Mouse (Mus musculus) CH12.LX (cell line): ENCODE results near the gene Gpank1. TPM values are rescaled to one million over a fixed set of nuclear protein-coding genes. Genes with fewer than 3 reads are reported as not detected.
A peak's percentile ranks its signal among the peaks of the same experiment; 100 is the strongest.
"Not testable (repeated sequence)": the region's sequence is repeated elsewhere in the genome, so short reads cannot be mapped to it uniquely, and the experiment has no call there.

Experiments
- DNase-seq: peaks from one replicate; pipeline ENCODE4 v3.0.0-alpha.2; 2013; ENCODE audit errors: extremely low read depth
- H3K27ac ChIP-seq: 2 replicates; pipeline ENCODE4 v1.5.1; 2012; ENCODE audit warnings: low read depth, mild to moderate bottlenecking, control low read depth, moderate library complexity; ENCODE audit not compliant: insufficient read depth
- H3K27me3 ChIP-seq: replicated peaks from 2 replicates; pipeline ENCODE3; 2012; ENCODE audit warnings: inconsistent platforms
- H3K36me3 ChIP-seq, 2 experiments: replicated peaks in 1 of 2; 2 replicates each; pipeline versions ENCODE3 to v1.6.1; 2012; ENCODE audit warnings: inconsistent platforms in 1 of 2, low read length in 1 of 2, mild to moderate bottlenecking in 1 of 2, mixed read lengths in 1 of 2, moderate library complexity in 1 of 2; ENCODE audit not compliant: control insufficient read depth in 1 of 2, insufficient read depth in 1 of 2
- H3K4me1 ChIP-seq, 2 experiments: 2 replicates each; pipeline ENCODE4 v1.6.1; 2012; ENCODE audit warnings: inconsistent platforms in 1 of 2, moderate library complexity in 1 of 2; ENCODE audit not compliant: insufficient read depth in 2 of 2, control insufficient read depth in 1 of 2
- H3K4me2 ChIP-seq: 2 replicates; pipeline ENCODE4 v1.6.1; 2012; ENCODE audit warnings: low read depth, mild to moderate bottlenecking, control low read depth; ENCODE audit not compliant: poor library complexity, insufficient read depth, severe bottlenecking
- H3K4me3 ChIP-seq, 3 experiments: fragments of 150-350 bp in 1 of 3; sonication (generic) in 1 of 3; replicated peaks in 1 of 3; 2 replicates each; pipeline versions ENCODE3 to v1.5.1; 2011 to 2012; ENCODE audit warnings: low read depth in 2 of 3, low read length in 2 of 3, mild to moderate bottlenecking in 2 of 3, moderate library complexity in 2 of 3, control low read depth in 1 of 3, improper control_type of control experiment in 1 of 3, inconsistent platforms in 1 of 3, mixed read lengths in 1 of 3; ENCODE audit not compliant: poor library complexity in 1 of 3
- H3K79me2 ChIP-seq: replicated peaks from 2 replicates; pipeline ENCODE4 v1.6.1; 2012; ENCODE audit warnings: mild to moderate bottlenecking, moderate library complexity; ENCODE audit not compliant: control insufficient read depth, poor library complexity, insufficient read depth, severe bottlenecking; ENCODE audit errors: extremely low read depth
- H3K9ac ChIP-seq: 2 replicates; pipeline ENCODE4 v1.6.1; 2012; ENCODE audit warnings: low read depth, mild to moderate bottlenecking, control low read depth, moderate library complexity; ENCODE audit not compliant: insufficient read depth
- H3K9me3 ChIP-seq: replicated peaks from 2 replicates; pipeline ENCODE3; 2012; ENCODE audit warnings: low read length, inconsistent platforms, mixed read lengths
- CHD1 ChIP-seq: IDR thresholded peaks from 2 replicates; pipeline ENCODE4 v1.6.1; 2012; ENCODE audit warnings: low read depth, low read length, improper control_type of control experiment, inconsistent platforms
- CTCF ChIP-seq, 2 experiments: IDR thresholded peaks in 1 of 2; conservative IDR thresholded peaks in 1 of 2; 2 replicates each; pipeline ENCODE4 v1.5.1; 2011 to 2012; ENCODE audit warnings: low read depth in 2 of 2, low read length in 2 of 2, improper control_type of control experiment in 1 of 2, inconsistent platforms in 1 of 2, mild to moderate bottlenecking in 1 of 2, moderate library complexity in 1 of 2
- E2F4 ChIP-seq: IDR thresholded peaks from 2 replicates; pipeline ENCODE4 v1.6.1; 2011; ENCODE audit warnings: low read depth, low read length, improper control_type of control experiment; ENCODE audit not compliant: insufficient replicate concordance
- ELF1 ChIP-seq: IDR thresholded peaks from 2 replicates; pipeline ENCODE4 v1.6.1; 2014; ENCODE audit warnings: low read depth, mild to moderate bottlenecking, inconsistent platforms, low read length, improper control_type of control experiment
- GABPA ChIP-seq: IDR thresholded peaks from 2 replicates; pipeline ENCODE4 v1.6.1; 2012; ENCODE audit warnings: low read depth, low read length, improper control_type of control experiment, inconsistent platforms; ENCODE audit not compliant: insufficient replicate concordance
- HCFC1 ChIP-seq: IDR thresholded peaks from 2 replicates; pipeline ENCODE4 v1.6.1; 2012; ENCODE audit warnings: low read depth, mild to moderate bottlenecking, inconsistent platforms, low read length, improper control_type of control experiment
- JUN ChIP-seq: IDR thresholded peaks from 2 replicates; pipeline ENCODE4 v1.6.1; 2011; ENCODE audit warnings: low read depth, mild to moderate bottlenecking, low read length, improper control_type of control experiment, moderate library complexity; ENCODE audit not compliant: insufficient read depth
- JUND ChIP-seq: conservative IDR thresholded peaks from 2 replicates; pipeline ENCODE4 v1.6.1; 2011; ENCODE audit warnings: low read depth, low read length, improper control_type of control experiment
- MAFK ChIP-seq: IDR thresholded peaks from 2 replicates; pipeline ENCODE4 v1.6.1; 2011; ENCODE audit warnings: low read length, improper control_type of control experiment; ENCODE audit not compliant: insufficient replicate concordance
- MEF2A ChIP-seq: IDR thresholded peaks from 2 replicates; pipeline ENCODE4 v1.6.1; 2014; ENCODE audit warnings: low read depth, mild to moderate bottlenecking, inconsistent platforms, low read length, improper control_type of control experiment, borderline replicate concordance
- MXI1 ChIP-seq: IDR thresholded peaks from 2 replicates; pipeline ENCODE4 v1.6.1; 2011; ENCODE audit warnings: mild to moderate bottlenecking, low read depth, low read length, improper control_type of control experiment
- NELFE ChIP-seq: IDR thresholded peaks from 2 replicates; pipeline ENCODE4 v1.6.1; 2011; ENCODE audit warnings: low read depth, low read length, improper control_type of control experiment
- NRF1 ChIP-seq: IDR thresholded peaks from 2 replicates; pipeline ENCODE4 v1.6.1; 2014; ENCODE audit warnings: low read depth, mild to moderate bottlenecking, inconsistent platforms, low read length, improper control_type of control experiment, moderate library complexity
- POLR2AphosphoS2 ChIP-seq: IDR thresholded peaks from 2 replicates; pipeline ENCODE4 v1.6.1; 2011; ENCODE audit warnings: low read depth, low read length, improper control_type of control experiment
- RAD21 ChIP-seq: IDR thresholded peaks from 2 replicates; pipeline ENCODE4 v1.6.1; 2011; ENCODE audit warnings: low read depth, mild to moderate bottlenecking, low read length, improper control_type of control experiment, moderate library complexity
- SIN3A ChIP-seq: IDR thresholded peaks from 2 replicates; pipeline ENCODE4 v1.6.1; 2012; ENCODE audit warnings: low read length, improper control_type of control experiment, inconsistent platforms
- SMC3 ChIP-seq: IDR thresholded peaks from 2 replicates; pipeline ENCODE4 v1.6.1; 2011; ENCODE audit warnings: low read depth, low read length, improper control_type of control experiment
- TBP ChIP-seq: conservative IDR thresholded peaks from 2 replicates; pipeline ENCODE4 v1.6.1; 2011; ENCODE audit warnings: low read depth, low read length, improper control_type of control experiment
- UBTF ChIP-seq: IDR thresholded peaks from 2 replicates; pipeline ENCODE4 v1.6.1; 2012; ENCODE audit warnings: low read depth, mild to moderate bottlenecking, inconsistent platforms, low read length, improper control_type of control experiment, moderate library complexity
- USF2 ChIP-seq: conservative IDR thresholded peaks from 2 replicates; pipeline ENCODE4 v1.6.1; 2011; ENCODE audit warnings: low read depth, low read length, improper control_type of control experiment
- ZKSCAN1 ChIP-seq: IDR thresholded peaks from 2 replicates; pipeline ENCODE4 v1.6.1; 2012; ENCODE audit warnings: low read depth, inconsistent platforms, low read length, improper control_type of control experiment, borderline replicate concordance
- ZMIZ1 ChIP-seq: IDR thresholded peaks from 2 replicates; pipeline ENCODE4 v1.6.1; 2012; ENCODE audit warnings: low read depth, mild to moderate bottlenecking, inconsistent platforms, low read length, improper control_type of control experiment
- dilution Hi-C: fragments of 300-500 bp; cut with MboI; formaldehyde crosslinking; loops from 2 replicates; pipeline ENCODE4 v1.14.3; 2020; ENCODE audit warnings: low sequenced_read_pairs; ENCODE audit not compliant: extremely low pct_unique_long_range_greater_than_20kb, extremely low pct_ligation_motif_present
- in situ Hi-C: fragments of 300-500 bp; cut with MboI; formaldehyde crosslinking; loops from 3 replicates; pipeline ENCODE4 v1.14.3; 2019; ENCODE audit warnings: low sequenced_read_pairs, low pct_ligation_motif_present, low pct_unique_long_range_greater_than_20kb, mixed read lengths
- polyA plus RNA-seq: library from polyadenylated mRNA; unstranded; fragments of >175 nt; gene quantifications from 2 replicates; pipeline ENCODE4 v1.2.1, GENCODE M21; 2012; ENCODE audit warnings: low read depth; ENCODE audit not compliant: insufficient read length
- total RNA-seq, 2 experiments: library from RNA; depleted of rRNA; stranded (reverse); fragments of 300-350 nt in 1 of 2; fragments of >200 nt in 1 of 2; gene quantifications; 2 replicates each; pipeline ENCODE4 v1.2.3; 2012 to 2014

The Gpank1 gene
- total and polyA plus RNA-seq, 3 experiments: 32.6 to 43.0 (median 33.6) TPM

DNA sequence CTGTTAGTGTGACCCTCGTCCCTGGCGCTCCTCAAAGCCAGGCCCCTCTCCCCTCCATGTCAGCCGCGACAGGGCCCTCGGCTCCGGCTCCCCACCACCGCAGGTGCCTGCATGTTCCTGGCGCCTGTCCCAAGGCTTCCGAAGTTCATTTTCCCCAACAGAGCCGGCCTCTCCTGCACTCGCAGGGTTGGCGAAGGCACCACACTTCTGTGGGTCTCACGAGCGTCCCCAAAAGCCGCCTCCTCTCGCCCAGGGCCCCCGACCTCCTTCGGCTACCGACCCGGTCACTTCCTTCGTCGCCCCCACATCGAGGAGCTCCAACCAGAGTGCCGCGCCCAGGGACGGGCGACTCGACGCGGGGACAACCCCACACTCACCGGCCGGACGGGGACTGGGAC, 511 bp upstream of the Gpank1 start:
- Histone ChIP-seq H3K4me2 (peak overlapping the region; percentile 78), H3K4me3 (peak overlapping the region; percentile 81 to 98 (median 85)), H3K79me2 (peaks cover 38% of the 10 kb centered on the region), H3K27ac (no peak overlapping the region), H3K9me3 (no peaks in the 10 kb centered on the region), H3K4me1 (peaks cover 0 to 50% of the 10 kb centered on the region in 2 experiments; a peak in 2 of 4 replicates), H3K36me3 (peaks cover 42 to 56% of the 10 kb centered on the region in 2 experiments), H3K27me3 (no peaks in the 10 kb centered on the region), H3K9ac (peak overlapping the region; percentile 95)
- TF ChIP-seq E2F4 (no peak), JUND (no peak), CHD1 (no peak), USF2 (no peak), POLR2AphosphoS2 (no peak), NRF1 (no peak), MXI1 (peak; percentile 41; the same call in 1 of the 2 replicates), MEF2A (no peak)
- dilution Hi-C loops: no loop called here
- no peak for DNase-seq
- in situ Hi-C loops: no loop called here

- H3K27me3 ChIP-seq: no peaks in the 10 kb centered on the region
- H3K9ac ChIP-seq: peak within 1 kb of the TSS; percentile 95
- peaks cover 40% of the 10 kb centered on the region for H3K79me2 ChIP-seq
- peak within 1 kb of the TSS; percentile 83 for H3K27ac ChIP-seq
- H3K4me1 ChIP-seq: peaks cover 0 to 44% of the 10 kb centered on the region in 2 experiments; a peak in 2 of 4 replicates
- dilution Hi-C loops: no loop called here
- peaks cover 34 to 46% of the 10 kb centered on the region in 2 experiments for H3K36me3 ChIP-seq
- peak within 1 kb of the TSS; percentile 69 for H3K4me2 ChIP-seq
- H3K9me3 ChIP-seq: no peaks in the 10 kb centered on the region
- in situ Hi-C loops: no loop called here
- peak within 1 kb of the TSS; percentile 95 to 99 (median 98) for H3K4me3 ChIP-seq
- peak; percentile 66 for DNase-seq
- TF ChIP-seq MAFK (no peak), ELF1 (no peak), TBP (no peak), RAD21 (peak; percentile 29), E2F4 (0 out of 2 replicates have a peak, but pooled peaks have one; percentile 49), HCFC1 (no peak), SIN3A (no peak), JUN (no peak), CHD1 (no peak), ZMIZ1 (no peak), SMC3 (no peak), MEF2A (no peak), ZKSCAN1 (no peak), GABPA (no peak), NRF1 (peak; percentile 81), CTCF (conservative IDR thresholded peaks at IDR 0.05 in 1 of 2, IDR thresholded peaks at IDR 0.05 in 1 of 2; ENCODE audit: low read depth in 2 of 2, low read length in 2 of 2) (peak in 1 of 2 experiments; percentile 43; a peak in 2 of 4 replicates), UBTF (no peak), NELFE (no peak), POLR2AphosphoS2 (no peak), USF2 (no peak)
These were observed 632 bp downstream of the Gpank1 start, which contains the start of gene Csnk2b for GRCm38 (mm10) chr17:35121871-35122303. TSS of gene Csnk2b (minus strand) at chr17:35122053.

DNA sequence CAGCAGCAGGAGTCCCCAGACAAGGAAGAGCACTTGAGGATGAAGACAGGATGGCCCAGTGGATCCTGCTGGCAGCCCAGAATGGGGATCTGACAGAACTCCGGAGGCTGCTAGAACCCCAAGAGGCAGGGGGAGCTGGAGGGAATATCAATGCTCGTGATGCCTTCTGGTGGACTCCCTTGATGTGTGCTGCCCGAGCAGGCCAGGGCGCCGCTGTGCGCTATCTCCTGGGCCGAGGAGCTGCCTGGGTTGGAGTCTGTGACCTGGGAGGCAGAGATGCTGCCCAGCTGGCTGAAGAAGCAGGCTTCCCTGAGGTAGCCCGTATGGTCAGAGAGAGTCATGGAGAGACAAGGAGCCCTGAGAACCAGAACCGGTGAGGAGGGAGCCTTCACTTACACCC, 2.0 kb downstream of the Gpank1 start:
- peaks cover 5 to 55% of the 10 kb centered on the region in 2 experiments for H3K4me1 ChIP-seq
- H3K4me2 ChIP-seq, H3K4me3 ChIP-seq, H3K9me3 ChIP-seq, in situ Hi-C loops, H3K9ac ChIP-seq, DNase-seq, H3K27ac ChIP-seq, H3K27me3 ChIP-seq, dilution Hi-C loops: not testable (repeated sequence)
- H3K79me2 ChIP-seq: peaks cover 51% of the 10 kb centered on the region
- H3K36me3 ChIP-seq: peaks cover 28 to 42% of the 10 kb centered on the region in 2 experiments
